Mouse (Mus musculus) regulatory T cell (primary cell): ENCODE results near the gene Gm7168.
"Not testable (repeated sequence)": the region's sequence is repeated elsewhere in the genome, so short reads cannot be mapped to it uniquely, and the experiment has no call there.

Experiments used
- in situ Hi-C: fragments of 300-600 bp; cut with MboI, MseI; formaldehyde crosslinking; loops from one replicate; pipeline ENCODE4 v1.15.1; 2025; ENCODE audit warnings: high pct_unique_total_duplicates

The Gm7168 gene

GRCm38 (mm10) chr17:13948073-13948472, at the start of gene Gm7168:
Gene Gm7168 (plus strand): TSS chr17:13948373.
- in situ Hi-C loops: loop anchor here (10.0 kb wide), 1 partner anchor 107 kb away; the partner anchor contains the start of gene Gm7358

- in situ Hi-C loops: loop anchor here (25.0 kb wide), 1 partner anchor 1563 kb away; no protein-coding TSS in a partner anchor
These were observed 49.3 kb upstream of the Gm7168 start for GRCm38 (mm10) chr17:13898838-13899237.

- in situ Hi-C loops: loop anchor here (25.0 kb wide), 1 partner anchor 1563 kb away; no protein-coding TSS in a partner anchor
These were observed 48.9 kb upstream of the Gm7168 start for GRCm38 (mm10) chr17:13899241-13899640.

GRCm38 (mm10) chr17:13903793-13904192, 44.4 kb upstream of the Gm7168 start:
- in situ Hi-C loops: loop anchor here (25.0 kb wide), 1 partner anchor 316 kb away; no protein-coding TSS in a partner anchor

- in situ Hi-C loops: loop anchor here (25.0 kb wide), 1 partner anchor 320 kb away; no protein-coding TSS in a partner anchor
These were observed 41.1 kb upstream of the Gm7168 start for GRCm38 (mm10) chr17:13907082-13907481.

- in situ Hi-C loops: loop anchor here (25.0 kb wide), 1 partner anchor 320 kb away; no protein-coding TSS in a partner anchor
These were observed 40.5 kb upstream of the Gm7168 start for GRCm38 (mm10) chr17:13907681-13908080.

- in situ Hi-C loops: loop anchor here (25.0 kb wide), 1 partner anchor 327 kb away; no protein-coding TSS in a partner anchor
These were observed 34.2 kb upstream of the Gm7168 start for GRCm38 (mm10) chr17:13913951-13914350.

GRCm38 (mm10) chr17:13914531-13914930, 33.6 kb upstream of the Gm7168 start:
- in situ Hi-C loops: loop anchor here (25.0 kb wide), 1 partner anchor 327 kb away; no protein-coding TSS in a partner anchor

GRCm38 (mm10) chr17:13920771-13921170, 27.4 kb upstream of the Gm7168 start:
- in situ Hi-C loops: loop anchor here (25.0 kb wide), 1 partner anchor 333 kb away; no protein-coding TSS in a partner anchor

- in situ Hi-C loops: loop anchor here (25.0 kb wide), 1 partner anchor 336 kb away; no protein-coding TSS in a partner anchor
These were observed 24.8 kb upstream of the Gm7168 start for GRCm38 (mm10) chr17:13923418-13923817.

- in situ Hi-C loops: loop anchor here (25.0 kb wide), 1 partner anchor 337 kb away; no protein-coding TSS in a partner anchor
These were observed 23.6 kb upstream of the Gm7168 start for GRCm38 (mm10) chr17:13924588-13924987.

- in situ Hi-C loops: no loop called here
These were observed 22.2 kb upstream of the Gm7168 start for GRCm38 (mm10) chr17:13925931-13926330.

GRCm38 (mm10) chr17:13930421-13930820, 17.8 kb upstream of the Gm7168 start:
- in situ Hi-C loops: no loop called here

- in situ Hi-C loops: not testable (repeated sequence)
These were observed 12.8 kb upstream of the Gm7168 start for GRCm38 (mm10) chr17:13935364-13935763.

GRCm38 (mm10) chr17:13937787-13938186, 10.4 kb upstream of the Gm7168 start:
- in situ Hi-C loops: no loop called here

GRCm38 (mm10) chr17:13938652-13939051, 9.5 kb upstream of the Gm7168 start:
- in situ Hi-C loops: no loop called here

GRCm38 (mm10) chr17:13939231-13939630, 8.9 kb upstream of the Gm7168 start:
- in situ Hi-C loops: not testable (repeated sequence)

GRCm38 (mm10) chr17:13940487-13940886, 7.7 kb upstream of the Gm7168 start:
- in situ Hi-C loops: loop anchor here (10.0 kb wide), 1 partner anchor 114 kb away; the partner anchor contains the start of gene Gm7358

GRCm38 (mm10) chr17:13951570-13951969, 3.4 kb downstream of the Gm7168 start:
- in situ Hi-C loops: not testable (repeated sequence)

- in situ Hi-C loops: not testable (repeated sequence)
These were observed 10.0 kb downstream of the Gm7168 start for GRCm38 (mm10) chr17:13958129-13958528.

- in situ Hi-C loops: not testable (repeated sequence)
These were observed 14.1 kb downstream of the Gm7168 start for GRCm38 (mm10) chr17:13962245-13962644.

- in situ Hi-C loops: not testable (repeated sequence)
These were observed 16.9 kb downstream of the Gm7168 start for GRCm38 (mm10) chr17:13965048-13965447.

- in situ Hi-C loops: not testable (repeated sequence)
These were observed 21.7 kb downstream of the Gm7168 start for GRCm38 (mm10) chr17:13969917-13970316.
